Mouse (Mus musculus) gastrocnemius, adult 18-20 months (tissue): ENCODE measurements around the gene Zfp398. TPM values are rescaled to one million over a fixed set of nuclear protein-coding genes. Genes with fewer than 3 reads are reported as not detected.

Source experiments
- DNase-seq: peaks from one replicate; pipeline ENCODE4 v3.0.0; 2021; ENCODE audit warnings: low spot score
- microRNA-seq: library from miRNA; unstranded; fragments of <30 nt; microRNA quantifications from one replicate; pipeline ENCODE4 v1.2.0, GENCODE M21; 2021
- total RNA-seq, 2 experiments: library from RNA; stranded (reverse); gene quantifications; 2 replicates each; pipeline ENCODE4 v1.2.3; 2021

Gene Zfp398
- total RNA-seq, 2 experiments from 2014 or later, result 4.7 to 5.6 TPM

- DNase-seq, result no peak
These were observed 64.0 kb downstream of the Zfp398 start for GRCm38 (mm10) chr6:47899416-47899815.

- peak; percentile 43 for DNase-seq
These were observed 68.1 kb downstream of the Zfp398 start for GRCm38 (mm10) chr6:47903587-47903986.

GRCm38 (mm10) chr6:47904361-47904760 lies 68.9 kb downstream of the Zfp398 start:
- no peak for DNase-seq

GRCm38 (mm10) chr6:47904917-47905695 lies 69.6 kb downstream of the Zfp398 start:
- no peak for DNase-seq

- DNase-seq, result no peak
These were observed 70.9 kb downstream of the Zfp398 start for GRCm38 (mm10) chr6:47906326-47906725.

GRCm38 (mm10) chr6:47909007-47909406 lies 73.5 kb downstream of the Zfp398 start:
- no peak for DNase-seq

- no peak for DNase-seq
These were observed 76.2 kb downstream of the Zfp398 start for GRCm38 (mm10) chr6:47911650-47912049.

GRCm38 (mm10) chr6:47912991-47913390 lies 77.5 kb downstream of the Zfp398 start:
- no peak for DNase-seq

- DNase-seq, result no peak
These were observed 81.6 kb downstream of the Zfp398 start for GRCm38 (mm10) chr6:47917051-47917450.

GRCm38 (mm10) chr6:47918768-47919274 lies 83.4 kb downstream of the Zfp398 start:
- DNase-seq, result no peak

- DNase-seq, result no peak
These were observed 84.4 kb downstream of the Zfp398 start for GRCm38 (mm10) chr6:47919646-47920446.

GRCm38 (mm10) chr6:47920447-47921340 lies 85.2 kb downstream of the Zfp398 start, which contains the start of gene Zfp212:
Zfp212 (plus strand) TSS chr6:47920476.
- peak; percentile 83 for DNase-seq

Small RNA genes lying within 50 kb of the gene (microRNA-seq; reads per million reads assigned to microRNA genes)
- not detected for gene Mir704

Other genes starting within 250 kb of the Zfp398 start
- gene Ezh2, start 240.3 kb upstream of the Zfp398 start, total RNA-seq, result 1 to 10 TPM; 5.7 to 6.4 TPM
- 10 to 100 TPM; 10.2 to 14.4 TPM for gene Pdia4, start 22.2 kb upstream of the Zfp398 start, total RNA-seq
- under 1 TPM; 0.73 to 0.76 TPM for gene Zfp786, start 4.8 kb upstream of the Zfp398 start, total RNA-seq
- 1 to 10 TPM; 5.3 to 5.9 TPM for gene Zfp282, start 41.5 kb downstream of the Zfp398 start, total RNA-seq
- 1 to 10 TPM; 7.9 to 9.3 TPM for gene Zfp212, start 84.8 kb downstream of the Zfp398 start, total RNA-seq
- gene Zfp956, start 117.7 kb downstream of the Zfp398 start, total RNA-seq, result 1 to 10 TPM; 5.7 to 7.0 TPM
- gene Zfp777, start 213.2 kb downstream of the Zfp398 start, total RNA-seq, result 10 to 100 TPM; 17.4 to 20.7 TPM